Mouse (Mus musculus): ENCODE measurements at regions not wholly inside any gene's neighbourhood (a gene's known extent, or its start where the extent isn't known, plus 50 kb on each side); places are given as distances from the start of the nearest gene placed in this dataset.

GRCm38 (mm10) chr8:36346682-36347324 lies 581.2 kb downstream of the Gm19410 start:
- no peak for TF ChIP-seq POLR2A (IDR thresholded peaks at IDR 0.05; ENCODE audit: insufficient read length, low read depth)
- TF ChIP-seq USF1 (IDR thresholded peaks at IDR 0.05; ENCODE audit: low read depth), result no peak
- no peak for TF ChIP-seq SRF (IDR thresholded peaks at IDR 0.05; ENCODE audit: control insufficient read depth, insufficient read length, low read depth)
- TF ChIP-seq MYOG (IDR thresholded peaks at IDR 0.05; ENCODE audit: control insufficient read depth in 1 of 3, insufficient read depth in 1 of 3, insufficient read length in 2 of 3, low read depth in 2 of 3), result no peak
- no peak for TF ChIP-seq MAX (IDR thresholded peaks at IDR 0.05; ENCODE audit: low read depth)
- no peak for TF ChIP-seq POLR2AphosphoS2 (IDR thresholded peaks at IDR 0.05; ENCODE audit: insufficient read length, low read depth)
- TF ChIP-seq TCF12 (IDR thresholded peaks at IDR 0.05; ENCODE audit: insufficient read depth, poor library complexity, severe bottlenecking), result no peak
- TF ChIP-seq CEBPB (IDR thresholded peaks at IDR 0.05; ENCODE audit: insufficient read depth, poor library complexity, severe bottlenecking), result no peak
- TF ChIP-seq E2F4 (IDR thresholded peaks at IDR 0.05; ENCODE audit: insufficient read depth), result no peak
- no peak for TF ChIP-seq MYOD1 (IDR thresholded peaks at IDR 0.05; ENCODE audit: control insufficient read depth in 1 of 3, insufficient read length in 2 of 3, low read depth in 2 of 3)
- TF ChIP-seq REST (IDR thresholded peaks at IDR 0.05; ENCODE audit: insufficient read depth, insufficient read length), result no peak
- no peak for TF ChIP-seq TCF3 (IDR thresholded peaks at IDR 0.05; ENCODE audit: insufficient read length, low read depth)

Measured in myocyte (in vitro differentiated cells).